Mouse (Mus musculus) CH12F3 (cell line): Measurements from ENCODE around the gene Smarca2.

Experiments
- in situ Hi-C: fragments of 300-500 bp; cut with MboI; formaldehyde crosslinking; loops from 2 replicates; pipeline ENCODE4 v1.14.3; 2020; ENCODE audit warnings: low sequenced_read_pairs

The Smarca2 gene

GRCm38 (mm10) chr19:26769609-26770500, 165.0 kb downstream of the Smarca2 start:
- in situ Hi-C loops = no loop called here

GRCm38 (mm10) chr19:26770592-26770991, 165.7 kb downstream of the Smarca2 start:
- in situ Hi-C loops = no loop called here

GRCm38 (mm10) chr19:26772051-26772583, 167.3 kb downstream of the Smarca2 start:
- in situ Hi-C loops = no loop called here

- in situ Hi-C loops = no loop called here
Observed at GRCm38 (mm10) chr19:26776066-26777025, 171.5 kb downstream of the Smarca2 start.

GRCm38 (mm10) chr19:26778199-26778598, 173.3 kb downstream of the Smarca2 start:
- in situ Hi-C loops = no loop called here

- in situ Hi-C loops = no loop called here
Observed at GRCm38 (mm10) chr19:26781209-26781608, 176.4 kb downstream of the Smarca2 start.

GRCm38 (mm10) chr19:26788446-26788845, 183.6 kb downstream of the Smarca2 start:
- in situ Hi-C loops = no loop called here

GRCm38 (mm10) chr19:26790386-26791346, 185.8 kb downstream of the Smarca2 start:
- in situ Hi-C loops = no loop called here

- in situ Hi-C loops = no loop called here
Observed at GRCm38 (mm10) chr19:26794315-26794714, 189.5 kb downstream of the Smarca2 start.

GRCm38 (mm10) chr19:26796006-26796405, 191.2 kb downstream of the Smarca2 start:
- in situ Hi-C loops = no loop called here

- in situ Hi-C loops = no loop called here
Observed at GRCm38 (mm10) chr19:26804401-26804800, 199.6 kb downstream of the Smarca2 start.

GRCm38 (mm10) chr19:26814629-26815028, 209.8 kb downstream of the Smarca2 start:
- in situ Hi-C loops = no loop called here

- in situ Hi-C loops = no loop called here
Observed at GRCm38 (mm10) chr19:26817901-26818300, 213.1 kb downstream of the Smarca2 start.
